Mouse (Mus musculus): ENCODE results near the gene Fam167b. TPM values are rescaled to one million over a fixed set of nuclear protein-coding genes. Genes with fewer than 3 reads are reported as not detected.

The Fam167b gene
- polyA plus RNA-seq, 1 experiment from 2014 or later: 3.2 TPM

DNA sequence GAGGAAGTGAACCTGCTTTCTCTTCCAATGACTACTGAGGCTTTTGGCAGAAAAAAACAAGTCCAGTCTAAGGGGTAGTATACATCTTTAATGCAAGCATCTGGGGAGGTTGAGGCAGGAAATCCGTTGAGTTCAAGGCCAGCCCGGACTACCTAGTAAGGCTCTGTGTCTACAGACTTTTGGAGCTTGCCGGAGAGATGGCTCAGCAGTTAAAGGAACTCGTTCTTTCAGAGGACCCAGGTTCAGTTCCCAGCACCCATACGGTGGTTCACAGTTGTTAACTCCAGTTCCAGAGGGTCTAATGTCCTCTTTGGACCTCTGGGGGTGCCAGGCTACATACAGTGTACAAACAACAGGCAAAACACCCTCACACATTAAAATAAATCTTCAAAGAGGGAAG lies 39.7 kb upstream of the Fam167b start:
- Histone ChIP-seq H3K27ac (ENCODE audit: low read length) (peak overlapping the region; percentile 74; the same call in 1 of the 2 replicates), H3K36me3 (ENCODE audit: insufficient read depth, low read length) (no peaks in the 10 kb centered on the region), H3K4me2 (replicated peaks; ENCODE audit: low read depth, low read length) (peak overlapping the region; percentile 88), H3K9me3 (ENCODE audit: low read length) (no peaks in the 10 kb centered on the region), H3K9ac (replicated peaks; ENCODE audit: low read depth) (peak overlapping the region; percentile 43; the same call in 1 of the 2 replicates), H3K4me1 (ENCODE audit: insufficient read depth, low read depth, low read length) (peaks cover 8% of the 10 kb centered on the region; the same call in 1 of the 2 replicates), H3K4me3 (ENCODE audit: low read depth, low read length) (no peak overlapping the region), H3K27me3 (replicated peaks; ENCODE audit: insufficient read depth, low read length) (no peaks in the 10 kb centered on the region)
- no peak for ATAC-seq
- DNase-seq (ENCODE audit: low spot score): no peak
- WGBS: 92% methylated on average over 5 of the region's 5 CpGs
- TF ChIP-seq CTCF (IDR thresholded peaks at IDR 0.05): no peak
- no peak for TF ChIP-seq EP300 (IDR thresholded peaks at IDR 0.05)

DNA sequence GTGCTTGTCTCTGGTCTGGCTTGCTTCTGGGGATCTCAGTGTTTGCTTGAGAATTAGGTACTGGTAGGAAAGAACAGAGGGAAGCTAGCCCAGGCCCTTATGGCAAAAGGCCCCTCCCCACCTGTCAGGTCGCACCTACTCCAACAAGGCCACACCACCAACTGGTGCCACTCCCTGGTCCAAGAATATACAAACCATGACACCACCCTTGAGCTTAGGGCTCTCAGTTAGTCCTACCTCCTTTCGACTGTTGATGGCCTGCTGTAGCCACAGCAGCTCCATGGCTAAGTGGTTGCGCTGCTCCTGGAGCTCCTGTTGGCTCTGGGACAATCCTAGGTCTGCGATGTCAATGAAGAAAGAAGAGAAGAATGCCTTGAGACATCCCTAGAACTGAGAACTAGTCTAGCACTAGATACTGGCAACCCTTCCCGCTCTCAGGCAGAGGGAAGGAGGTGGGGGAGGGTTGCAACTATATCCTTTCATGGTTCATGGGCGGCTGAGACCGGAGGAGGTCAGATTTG lies 38.8 kb upstream of the Fam167b start:
- 95% methylated on average over 7 of the region's 7 CpGs for WGBS
- TF ChIP-seq EP300 (IDR thresholded peaks at IDR 0.05): no peak
- TF ChIP-seq CTCF (IDR thresholded peaks at IDR 0.05): no peak
- ATAC-seq: no peak

DNA sequence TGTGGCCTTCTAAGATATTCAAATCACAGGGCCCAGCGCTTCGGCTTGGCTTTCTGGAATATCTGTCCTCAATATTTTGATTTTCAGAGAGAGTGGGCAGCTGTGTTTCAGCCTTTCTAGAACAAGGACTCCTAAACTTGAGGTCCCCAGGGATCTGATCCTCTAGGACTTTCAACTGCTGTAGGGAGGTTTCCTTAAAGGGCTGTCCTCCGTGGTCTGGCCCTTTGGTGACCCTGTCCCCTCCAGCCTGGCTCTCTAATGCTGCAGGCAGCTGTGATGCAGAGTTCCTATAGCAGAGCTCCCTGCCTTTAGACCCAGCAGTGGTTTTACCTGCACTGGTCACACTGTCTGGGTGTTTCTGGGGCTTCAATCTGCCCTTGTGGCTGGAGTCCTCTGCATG lies 38.3 kb upstream of the Fam167b start:
- Histone ChIP-seq H3K36me3 (ENCODE audit: insufficient read depth, low read length) (no peaks in the 10 kb centered on the region), H3K9ac (replicated peaks; ENCODE audit: low read depth) (no peak overlapping the region), H3K9me3 (ENCODE audit: low read length) (no peaks in the 10 kb centered on the region), H3K4me2 (replicated peaks; ENCODE audit: low read depth, low read length) (no peak overlapping the region), H3K4me1 (ENCODE audit: insufficient read depth, low read depth, low read length) (no peaks in the 10 kb centered on the region; the same call in 1 of the 2 replicates), H3K4me3 (ENCODE audit: low read depth, low read length) (no peak overlapping the region), H3K27me3 (replicated peaks; ENCODE audit: insufficient read depth, low read length) (no peaks in the 10 kb centered on the region), H3K27ac (ENCODE audit: low read length) (no peak overlapping the region)
- ATAC-seq (no peak), DNase-seq (ENCODE audit: low spot score) (no peak)
- 98% methylated on average over 3 of the region's 3 CpGs for WGBS
- TF ChIP-seq EP300 (IDR thresholded peaks at IDR 0.05) (no peak), CTCF (IDR thresholded peaks at IDR 0.05) (no peak)

More for the DNA sequence above, 38.8 kb upstream of the Fam167b start:
- no peak for DNase-seq (ENCODE audit: low spot score)
- Histone ChIP-seq H3K4me2 (replicated peaks; ENCODE audit: low read depth, low read length) (no peak overlapping the region), H3K27me3 (replicated peaks; ENCODE audit: insufficient read depth, low read length) (no peaks in the 10 kb centered on the region), H3K36me3 (ENCODE audit: insufficient read depth, low read length) (no peaks in the 10 kb centered on the region), H3K4me1 (ENCODE audit: insufficient read depth, low read depth, low read length) (no peaks in the 10 kb centered on the region; the same call in 1 of the 2 replicates), H3K9ac (replicated peaks; ENCODE audit: low read depth) (no peak overlapping the region), H3K9me3 (ENCODE audit: low read length) (no peaks in the 10 kb centered on the region), H3K4me3 (ENCODE audit: low read depth, low read length) (no peak overlapping the region), H3K27ac (ENCODE audit: low read length) (no peak overlapping the region)

DNA sequence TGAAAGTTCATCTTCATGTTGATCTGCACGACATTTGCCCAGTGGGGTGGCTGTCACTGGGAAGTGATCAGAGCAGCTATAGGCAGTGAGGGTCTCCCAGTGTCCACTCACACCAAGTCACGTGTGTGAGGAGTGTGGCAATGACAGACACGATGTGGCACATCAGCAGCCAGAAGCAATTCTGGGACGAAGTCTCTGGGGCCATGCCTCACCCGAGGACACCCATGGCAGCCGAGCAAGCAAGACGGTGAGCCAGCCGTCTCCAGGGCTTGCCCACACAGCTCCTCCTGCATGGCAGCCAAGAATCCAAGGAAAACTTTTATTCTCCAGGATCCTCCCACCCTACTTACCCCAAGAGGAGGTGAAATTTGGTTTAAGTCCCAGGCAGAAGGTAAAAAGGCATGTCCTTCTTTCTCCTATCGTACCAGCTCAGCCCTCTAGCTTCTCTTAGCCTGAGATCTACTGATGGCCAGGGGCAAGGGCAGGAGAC lies 37.5 kb upstream of the Fam167b start:
- DNase-seq (ENCODE audit: low spot score): no peak
- no peaks in the 10 kb centered on the region for H3K9me3 ChIP-seq (ENCODE audit: low read length)
- no peaks in the 10 kb centered on the region for H3K36me3 ChIP-seq (ENCODE audit: insufficient read depth, low read length)
- H3K4me2 ChIP-seq (replicated peaks; ENCODE audit: low read depth, low read length): no peak overlapping the region
- 88% methylated on average over 9 of the region's 9 CpGs for WGBS
- no peak overlapping the region for H3K4me3 ChIP-seq (ENCODE audit: low read depth, low read length)
- H3K27me3 ChIP-seq (replicated peaks; ENCODE audit: insufficient read depth, low read length): no peaks in the 10 kb centered on the region
- TF ChIP-seq CTCF (IDR thresholded peaks at IDR 0.05): no peak
- no peak for TF ChIP-seq EP300 (IDR thresholded peaks at IDR 0.05)
- no peaks in the 10 kb centered on the region; the same call in 1 of the 2 replicates for H3K4me1 ChIP-seq (ENCODE audit: insufficient read depth, low read depth, low read length)
- H3K9ac ChIP-seq (replicated peaks; ENCODE audit: low read depth): no peak overlapping the region
- no peak overlapping the region for H3K27ac ChIP-seq (ENCODE audit: low read length)
- ATAC-seq: no peak

DNA sequence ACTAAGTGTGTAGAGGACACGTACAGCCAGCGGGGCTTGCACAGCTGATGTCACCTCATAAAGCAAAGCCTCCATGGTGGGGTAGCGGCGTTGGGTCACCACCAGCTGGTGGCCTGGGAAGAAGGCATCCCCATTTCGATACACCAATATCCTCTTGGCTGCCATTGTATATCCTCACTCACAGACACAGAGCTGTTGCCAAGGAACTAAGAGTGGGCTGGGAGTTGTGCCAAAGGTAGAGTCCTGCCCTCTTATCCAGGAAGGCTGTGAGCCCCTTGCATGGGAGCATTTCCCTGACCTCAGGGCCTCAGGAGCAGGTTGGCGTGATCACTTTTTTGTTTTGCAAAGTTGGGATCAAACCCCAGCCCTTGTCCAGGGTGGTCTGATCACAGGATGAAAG lies 35.7 kb upstream of the Fam167b start, which contains the start of gene Dcdc2b:
Gene Dcdc2b, minus strand, starts transcription at position 165 of the 400 bp plus-strand sequence.
- Histone ChIP-seq H3K4me3 (ENCODE audit: low read depth, low read length) (no peak within 1 kb of the TSS), H3K9ac (replicated peaks; ENCODE audit: low read depth) (no peak within 1 kb of the TSS), H3K27me3 (replicated peaks; ENCODE audit: insufficient read depth, low read length) (no peaks in the 10 kb centered on the region), H3K4me1 (ENCODE audit: insufficient read depth, low read depth, low read length) (no peaks in the 10 kb centered on the region; the same call in 1 of the 2 replicates), H3K27ac (ENCODE audit: low read length) (no peak within 1 kb of the TSS), H3K4me2 (replicated peaks; ENCODE audit: low read depth, low read length) (no peak within 1 kb of the TSS), H3K9me3 (ENCODE audit: low read length) (no peaks in the 10 kb centered on the region), H3K36me3 (ENCODE audit: insufficient read depth, low read length) (no peaks in the 10 kb centered on the region)
- TF ChIP-seq EP300 (IDR thresholded peaks at IDR 0.05) (no peak), CTCF (IDR thresholded peaks at IDR 0.05) (no peak)
- 55% methylated on average over 6 of the region's 6 CpGs for WGBS
- ATAC-seq (no peak), DNase-seq (ENCODE audit: low spot score) (peak; percentile 58)

DNA sequence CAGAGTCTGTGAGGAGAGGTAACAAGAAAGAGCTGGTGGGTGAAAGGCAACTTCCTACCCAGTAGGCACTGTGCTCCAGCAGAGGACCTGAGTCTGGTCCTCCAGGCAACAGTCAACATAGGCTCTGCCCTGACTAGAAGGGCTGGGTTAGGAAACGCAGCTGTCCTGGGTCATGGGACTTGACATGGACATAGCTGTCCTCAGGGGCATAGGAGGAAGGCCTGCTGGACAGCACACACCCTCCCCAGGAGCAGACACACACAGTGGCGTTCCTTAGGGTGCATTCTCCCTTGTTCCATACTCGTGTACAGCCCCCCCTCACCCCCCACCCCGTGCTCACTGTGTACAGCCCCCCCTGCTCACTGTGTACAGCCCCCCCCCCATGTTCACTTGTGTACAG lies 32.1 kb upstream of the Fam167b start:
- no peak overlapping the region for H3K4me2 ChIP-seq (replicated peaks; ENCODE audit: low read depth, low read length)
- H3K9me3 ChIP-seq (ENCODE audit: low read length): no peaks in the 10 kb centered on the region
- no peak overlapping the region for H3K27ac ChIP-seq (ENCODE audit: low read length)
- TF ChIP-seq EP300 (IDR thresholded peaks at IDR 0.05) (no peak), CTCF (IDR thresholded peaks at IDR 0.05) (no peak)
- H3K27me3 ChIP-seq (replicated peaks; ENCODE audit: insufficient read depth, low read length): no peaks in the 10 kb centered on the region
- 68% methylated on average over 4 of the region's 4 CpGs for WGBS
- ATAC-seq (no peak), DNase-seq (ENCODE audit: low spot score) (no peak)
- no peaks in the 10 kb centered on the region for H3K4me1 ChIP-seq (ENCODE audit: insufficient read depth, low read depth, low read length)
- peaks cover 9% of the 10 kb centered on the region; the same call in 1 of the 2 replicates for H3K36me3 ChIP-seq (ENCODE audit: insufficient read depth, low read length)
- no peak overlapping the region for H3K9ac ChIP-seq (replicated peaks; ENCODE audit: low read depth)
- no peak overlapping the region for H3K4me3 ChIP-seq (ENCODE audit: low read depth, low read length)
